Mouse (Mus musculus): ENCODE results near the gene Styxl1. TPM values are rescaled to one million over a fixed set of nuclear protein-coding genes. Genes with fewer than 3 reads are reported as not detected.
A peak's percentile ranks its signal among the peaks of the same experiment; 100 is the strongest.

The Styxl1 gene
- total RNA-seq, 2 experiments from 2014 or later = 2.1 TPM; not detected in 1

GRCm38 (mm10) chr5:135703431-135703830 lies 74.8 kb downstream of the Styxl1 start:
- ATAC-seq (replicated peaks; ENCODE audit: poor library complexity, severe bottlenecking) = no peak

GRCm38 (mm10) chr5:135702682-135703192 lies 75.4 kb downstream of the Styxl1 start:
- peak; percentile 92 for ATAC-seq (replicated peaks; ENCODE audit: poor library complexity, severe bottlenecking)

GRCm38 (mm10) chr5:135702190-135702589 lies 76.0 kb downstream of the Styxl1 start:
- ATAC-seq (replicated peaks; ENCODE audit: poor library complexity, severe bottlenecking) = 0 out of 2 replicates have a peak, but pooled peaks have one; percentile 3

- ATAC-seq (replicated peaks; ENCODE audit: poor library complexity, severe bottlenecking) = no peak
Measured at GRCm38 (mm10) chr5:135701601-135702000, 76.6 kb downstream of the Styxl1 start.

- ATAC-seq (replicated peaks; ENCODE audit: poor library complexity, severe bottlenecking) = no peak
Measured at GRCm38 (mm10) chr5:135697711-135698111, 80.5 kb downstream of the Styxl1 start.

Other genes with a start within 250 kb of the Styxl1 start
- 21.2 and 21.4 TPM in 2 replicates for gene Hip1, start 233.3 kb downstream of the Styxl1 start, total RNA-seq (2014; fragmentation: Nextera tagmentation)
- gene Hip1, start 233.3 kb downstream of the Styxl1 start, total RNA-seq (2017) = 8.7 and 11.4 TPM in 2 replicates
- gene Ccl26, start 214.8 kb downstream of the Styxl1 start, total RNA-seq (2014; fragmentation: Nextera tagmentation) = not detected in 2 replicates
- not detected in 2 replicates for gene Ccl26, start 214.8 kb downstream of the Styxl1 start, total RNA-seq (2017)
- gene Ccl24, start 205.3 kb downstream of the Styxl1 start, total RNA-seq (2014; fragmentation: Nextera tagmentation) = 2.3 and 3.9 TPM in 2 replicates
- gene Ccl24, start 205.3 kb downstream of the Styxl1 start, total RNA-seq (2017) = 1.4 TPM in 1 of 2 replicates, not detected in the other
- 14.1 and 19.1 TPM in 2 replicates for gene Rhbdd2, start 145.8 kb downstream of the Styxl1 start, total RNA-seq (2014; fragmentation: Nextera tagmentation)
- gene Rhbdd2, start 145.8 kb downstream of the Styxl1 start, total RNA-seq (2017) = 4.3 and 8.2 TPM in 2 replicates
- gene Por, start 108.4 kb downstream of the Styxl1 start, total RNA-seq (2014; fragmentation: Nextera tagmentation) = 26.7 and 34.3 TPM in 2 replicates
- gene Por, start 108.4 kb downstream of the Styxl1 start, total RNA-seq (2017) = 20.6 and 28.7 TPM in 2 replicates
- gene Tmem120a, start 33.9 kb downstream of the Styxl1 start, total RNA-seq (2014; fragmentation: Nextera tagmentation) = 19.1 and 22.9 TPM in 2 replicates
- 17.6 and 26.4 TPM in 2 replicates for gene Tmem120a, start 33.9 kb downstream of the Styxl1 start, total RNA-seq (2017)
- 299 and 328 TPM in 2 replicates for gene Mdh2, start 95 bp upstream of the Styxl1 start, total RNA-seq (2014; fragmentation: Nextera tagmentation)
- gene Mdh2, start 95 bp upstream of the Styxl1 start, total RNA-seq (2017) = 154 and 224 TPM in 2 replicates
- gene Srrm3, start 28.5 kb upstream of the Styxl1 start, total RNA-seq (2014; fragmentation: Nextera tagmentation) = not detected in 2 replicates
- gene Srrm3, start 28.5 kb upstream of the Styxl1 start, total RNA-seq (2017) = not detected in 2 replicates
- not detected in 2 replicates for gene Hspb1, start 109.5 kb upstream of the Styxl1 start, total RNA-seq (2014; fragmentation: Nextera tagmentation)
- not detected in 2 replicates for gene Hspb1, start 109.5 kb upstream of the Styxl1 start, total RNA-seq (2017)
- gene Ywhag, start 156.2 kb upstream of the Styxl1 start, total RNA-seq (2014; fragmentation: Nextera tagmentation) = 97.2 and 120 TPM in 2 replicates
- gene Ywhag, start 156.2 kb upstream of the Styxl1 start, total RNA-seq (2017) = 92.2 and 107 TPM in 2 replicates
- gene Ssc4d, start 196.1 kb upstream of the Styxl1 start, total RNA-seq (2014; fragmentation: Nextera tagmentation) = 1.8 and 5.0 TPM in 2 replicates
- gene Ssc4d, start 196.1 kb upstream of the Styxl1 start, total RNA-seq (2017) = 0.90 TPM in 1 of 2 replicates, not detected in the other
- not detected in 2 replicates for gene Zp3, start 201.7 kb upstream of the Styxl1 start, total RNA-seq (2014; fragmentation: Nextera tagmentation)
- not detected in 2 replicates for gene Zp3, start 201.7 kb upstream of the Styxl1 start, total RNA-seq (2017)
- gene Dtx2, start 216.4 kb upstream of the Styxl1 start, total RNA-seq (2014; fragmentation: Nextera tagmentation) = 17.1 and 20.2 TPM in 2 replicates
- 6.4 and 8.1 TPM in 2 replicates for gene Dtx2, start 216.4 kb upstream of the Styxl1 start, total RNA-seq (2017)